25 mouse cellular contexts compared by ENCODE assay signal in the genomic region with DNA sequence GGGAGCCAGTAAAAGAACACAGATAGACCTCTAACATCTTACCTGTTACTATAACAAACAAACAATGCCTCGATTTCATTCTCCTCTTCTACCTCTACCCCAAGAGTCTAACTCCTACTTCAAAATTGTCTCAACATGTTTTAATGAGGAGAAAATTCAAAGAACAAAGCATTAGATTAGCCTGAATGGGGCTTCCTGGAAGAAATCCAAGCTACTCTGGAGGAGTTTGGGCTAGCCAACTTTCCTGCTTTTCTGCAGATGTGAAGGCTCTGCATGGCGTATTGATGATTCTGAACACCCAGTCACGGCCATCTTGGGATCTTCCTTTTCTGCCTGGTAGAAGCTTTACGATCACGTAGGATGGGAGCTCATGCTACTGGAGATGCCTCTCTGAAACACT.
"Had no signal": no experiment of that assay in that cellular context is flagged by ENCODE, and none has a peak within 500 bp of the region (broad histone marks: within the 10 kb centered on the region; RNA-seq: fewer than 3 reads in every experiment).

No protein-coding gene starts in this region.

- H3K4me3 ChIP-seq: heart, adult 2 months; heart, embryonic 12.5 days; hindbrain, embryonic 10.5 days; hindbrain, embryonic 12.5 days; intestine, embryonic 15.5 days; layer of hippocampus, adult 2 months; left cerebral cortex, adult 2 months; limb, embryonic 10.5 days; limb, embryonic 12.5 days; liver, embryonic 13.5 days had no signal

- H3K4me1 ChIP-seq: liver, embryonic 13.5 days had no signal

- ATAC-seq: hindbrain, embryonic 16.5 days; inflammation-experienced regulatory T-cells, adult 6 months; intestine, embryonic 15.5 days; intestine, postnatal 0 days had no signal

- H3K27me3 ChIP-seq: heart, embryonic 12.5 days; hindbrain, embryonic 12.5 days; intestine, embryonic 15.5 days; limb, embryonic 12.5 days; liver, embryonic 13.5 days had no signal

- H3K9ac ChIP-seq: heart, embryonic 12.5 days; hindbrain, embryonic 12.5 days; hindbrain, embryonic 14.5 days; intestine, embryonic 15.5 days; limb, embryonic 12.5 days; liver, embryonic 13.5 days had no signal

- H3K27ac ChIP-seq: heart, adult 2 months; hindbrain, embryonic 10.5 days; hindbrain, embryonic 12.5 days; hindbrain, embryonic 14.5 days; intestine, embryonic 15.5 days; layer of hippocampus, adult 2 months; left cerebral cortex, adult 2 months; limb, embryonic 10.5 days; limb, embryonic 12.5 days; liver, embryonic 13.5 days had no signal

- DNase-seq: gastrocnemius, postnatal 14 days; gastrocnemius, postnatal 36 days; heart, adult 2 months; heart, postnatal 10 days; heart, postnatal 4 days; kidney, adult 18-20 months; kidney, adult 8-10 months; kidney, postnatal 10 days; kidney, postnatal 25 days; kidney, postnatal 4 days; liver; liver, embryonic 13.5 days had no signal

- H3K9me3 ChIP-seq: heart, embryonic 12.5 days; hindbrain, embryonic 10.5 days; hindbrain, embryonic 12.5 days; intestine, embryonic 15.5 days; limb, embryonic 10.5 days; limb, embryonic 12.5 days; liver, embryonic 13.5 days had no signal

- H3K36me3 ChIP-seq: heart, embryonic 12.5 days; hindbrain, embryonic 10.5 days; hindbrain, embryonic 12.5 days; intestine, embryonic 15.5 days; limb, embryonic 12.5 days; liver, embryonic 13.5 days had no signal

- H3K4me2 ChIP-seq: heart, embryonic 12.5 days; hindbrain, embryonic 12.5 days; hindbrain, embryonic 14.5 days; intestine, embryonic 15.5 days; limb, embryonic 12.5 days; liver, embryonic 11.5 days; liver, embryonic 13.5 days had no signal
